Mouse (Mus musculus) myocyte (in vitro differentiated cells): ENCODE measurements around the gene Gpatch1.

Source experiments
- MAX ChIP-seq: IDR thresholded peaks from one replicate; pipeline ENCODE4 v1.6.1; 2011; ENCODE audit warnings: low read depth, mild to moderate bottlenecking, control low read depth
- MYOD1 ChIP-seq, 3 experiments: IDR thresholded peaks; one replicate each; pipeline ENCODE4 v1.6.1; 2011; ENCODE audit warnings: control low read depth in 2 of 3, low read depth in 2 of 3, mild to moderate bottlenecking in 2 of 3, moderate library complexity in 1 of 3; ENCODE audit not compliant: insufficient read length in 2 of 3, control insufficient read depth in 1 of 3
- POLR2A ChIP-seq: IDR thresholded peaks from one replicate; pipeline ENCODE4 v1.6.1; 2011; ENCODE audit warnings: low read depth, mild to moderate bottlenecking, control low read depth, moderate library complexity; ENCODE audit not compliant: insufficient read length
- SRF ChIP-seq: IDR thresholded peaks from one replicate; pipeline ENCODE4 v1.6.1; 2011; ENCODE audit warnings: low read depth; ENCODE audit not compliant: control insufficient read depth, insufficient read length
- TCF12 ChIP-seq: IDR thresholded peaks from one replicate; pipeline ENCODE4 v1.6.1; 2011; ENCODE audit warnings: mild to moderate bottlenecking, control low read depth; ENCODE audit not compliant: poor library complexity, insufficient read depth, severe bottlenecking

- TF ChIP-seq MAX, result no peak
- TF ChIP-seq POLR2A, result peak; percentile 78
- TF ChIP-seq SRF, result no peak
- TF ChIP-seq TCF12, result no peak
- no peak for TF ChIP-seq MYOD1 (IDR thresholded peaks at IDR 0.05; ENCODE audit: control insufficient read depth in 1 of 3, insufficient read length in 2 of 3, low read depth in 2 of 3)
Observed at GRCm38 (mm10) chr7:35317729-35318609, at the start of gene Gpatch1.
